Mouse (Mus musculus) liver, embryonic 13.5 days (tissue): ENCODE measurements around the gene Fbxo21. TPM values are rescaled to one million over a fixed set of nuclear protein-coding genes. Genes with fewer than 3 reads are reported as not detected.

Experiments
- ATAC-seq: fragments of 200-750 bp; cut with Nextera tagmentation; 2 replicates; pipeline ENCODE4 v1.8.0; 2017; ENCODE audit warnings: low read depth, mild to moderate bottlenecking, moderate number of reproducible peaks, moderate library complexity
- DNase-seq: peaks from one replicate; pipeline ENCODE4 v3.0.0; 2022
- H3K27ac ChIP-seq: fragments of 300-500 bp; sonication (generic); 2 replicates; pipeline ENCODE4 v1.5.1; 2015; ENCODE audit warnings: moderate library complexity, mild to moderate bottlenecking, inconsistent platforms
- H3K27me3 ChIP-seq: fragments of 300-500 bp; sonication (generic); 2 replicates; pipeline ENCODE4 v1.6.1; 2015; ENCODE audit warnings: mild to moderate bottlenecking, inconsistent platforms
- H3K36me3 ChIP-seq: fragments of 300-500 bp; sonication (generic); 2 replicates; pipeline ENCODE4 v1.6.1; 2015; ENCODE audit warnings: mild to moderate bottlenecking, inconsistent platforms
- H3K4me1 ChIP-seq: fragments of 300-500 bp; sonication (generic); replicated peaks from 2 replicates; pipeline ENCODE4 v1.6.1; 2015; ENCODE audit warnings: inconsistent platforms
- H3K4me2 ChIP-seq: fragments of 300-500 bp; sonication (generic); 2 replicates; pipeline ENCODE4 v1.6.1; 2015; ENCODE audit warnings: inconsistent platforms, mild to moderate bottlenecking, moderate library complexity
- H3K4me3 ChIP-seq: fragments of 300-500 bp; sonication (generic); replicated peaks from 2 replicates; pipeline ENCODE4 v1.5.1; 2015; ENCODE audit warnings: mild to moderate bottlenecking, inconsistent platforms
- H3K9ac ChIP-seq: fragments of 300-500 bp; sonication (generic); 2 replicates; pipeline ENCODE4 v1.6.1; 2015; ENCODE audit warnings: mild to moderate bottlenecking, inconsistent platforms
- H3K9me3 ChIP-seq: fragments of 300-500 bp; sonication (generic); replicated peaks from 2 replicates; pipeline ENCODE4 v1.6.1; 2016; ENCODE audit warnings: inconsistent platforms
- WGBS: fragments of 180-500 bp; shearing (Covaris S2); methylation state at CpG from one replicate; pipeline ENCODE4 v1.1.7; 2015; ENCODE audit not compliant: insufficient replicate concordance; 5-methylcytosine and 5-hydroxymethylcytosine counted together
- polyA plus RNA-seq: library from polyadenylated mRNA; unstranded; fragments of >200 nt; fragmentation: Nextera tagmentation; extraction: Ambion mirVana; gene quantifications from 2 replicates; pipeline ENCODE4 v1.2.1, GENCODE M21; 2015

The Fbxo21 gene
- polyA plus RNA-seq, 1 experiment from 2014 or later, result 16.9 TPM

DNA sequence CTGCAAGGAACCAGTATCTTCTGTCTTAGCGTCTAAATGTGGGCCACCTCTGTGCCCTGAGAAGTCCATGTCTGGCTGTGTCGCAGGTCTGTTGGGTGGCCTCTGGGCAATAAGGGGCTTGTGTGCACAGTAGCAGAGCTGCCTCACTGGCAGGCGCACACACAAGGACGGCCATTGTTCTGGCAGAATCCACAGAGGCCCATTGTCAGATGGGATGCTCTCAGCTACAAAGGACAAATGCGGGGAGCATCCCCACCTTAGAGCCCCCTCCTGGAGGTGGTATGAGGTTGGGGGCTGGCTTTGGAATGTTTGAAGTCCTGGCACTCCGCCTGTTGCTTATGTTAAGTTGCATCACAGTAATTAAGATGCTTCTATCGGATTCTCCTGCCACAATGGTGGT lies 22.5 kb downstream of the Fbxo21 start:
- 79% methylated on average over 7 of the region's 7 CpGs for WGBS
- Histone ChIP-seq H3K36me3 (peaks cover 86% of the 10 kb centered on the region), H3K4me2 (no peak overlapping the region), H3K9ac (no peak overlapping the region), H3K27me3 (no peaks in the 10 kb centered on the region), H3K27ac (no peak overlapping the region), H3K4me1 (peaks cover 16% of the 10 kb centered on the region), H3K9me3 (no peaks in the 10 kb centered on the region), H3K4me3 (no peak overlapping the region)
- ATAC-seq (no peak), DNase-seq (no peak)

DNA sequence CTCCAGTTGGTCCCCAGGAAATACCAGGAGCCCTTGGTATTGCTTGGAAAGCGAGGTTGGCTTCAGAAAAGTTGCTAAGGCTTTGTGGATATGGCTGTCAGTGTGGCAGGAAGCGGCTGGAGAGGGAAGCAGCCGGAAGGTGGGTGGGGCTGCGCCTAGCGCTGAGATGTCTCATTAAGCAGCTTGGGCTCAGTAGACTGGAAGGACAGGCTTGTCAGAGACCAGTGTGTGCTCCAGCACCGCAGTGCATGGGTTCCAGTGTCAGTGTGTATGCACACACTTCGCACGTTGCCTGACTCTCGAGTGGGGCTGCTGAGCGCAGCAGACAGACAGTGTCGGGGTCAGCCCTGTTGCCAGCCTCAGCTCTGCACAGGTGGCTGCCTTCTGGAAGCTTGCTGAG lies 23.1 kb downstream of the Fbxo21 start:
- no peak overlapping the region for H3K4me2 ChIP-seq
- peaks cover 84% of the 10 kb centered on the region for H3K36me3 ChIP-seq
- H3K9ac ChIP-seq, result no peak overlapping the region
- WGBS, result 84% methylated on average over 11 of the region's 11 CpGs
- peaks cover 15% of the 10 kb centered on the region for H3K4me1 ChIP-seq
- no peaks in the 10 kb centered on the region for H3K27me3 ChIP-seq
- DNase-seq (no peak), ATAC-seq (no peak)
- H3K27ac ChIP-seq, result no peak overlapping the region
- no peaks in the 10 kb centered on the region for H3K9me3 ChIP-seq
- no peak overlapping the region for H3K4me3 ChIP-seq

DNA sequence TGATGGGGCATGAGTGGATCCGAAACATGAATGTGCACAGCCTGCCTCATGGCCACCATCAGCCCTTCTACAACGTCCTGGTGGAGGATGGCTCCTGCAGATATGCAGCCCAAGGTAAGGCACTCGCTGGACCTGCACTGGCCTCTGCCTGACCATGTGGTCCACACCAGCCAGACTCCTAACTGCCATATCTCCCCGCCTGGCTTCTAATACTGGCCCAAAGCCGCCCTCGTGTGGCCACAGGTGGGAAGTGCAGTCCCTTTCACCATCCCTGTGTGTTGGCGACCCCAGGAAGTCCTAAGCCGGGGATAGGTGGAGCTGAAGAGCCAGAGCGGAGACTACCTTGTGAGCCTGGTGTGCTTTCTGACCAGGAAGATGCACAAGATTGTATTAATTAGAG lies 25.5 kb downstream of the Fbxo21 start:
- Histone ChIP-seq H3K4me1 (peaks cover 7% of the 10 kb centered on the region), H3K36me3 (peaks cover 74% of the 10 kb centered on the region), H3K27ac (no peak overlapping the region), H3K4me2 (no peak overlapping the region), H3K9ac (no peak overlapping the region), H3K9me3 (no peaks in the 10 kb centered on the region), H3K27me3 (no peaks in the 10 kb centered on the region), H3K4me3 (no peak overlapping the region)
- 36% methylated on average over 9 of the region's 9 CpGs for WGBS
- DNase-seq, result peak; percentile 34
- ATAC-seq, result no peak

DNA sequence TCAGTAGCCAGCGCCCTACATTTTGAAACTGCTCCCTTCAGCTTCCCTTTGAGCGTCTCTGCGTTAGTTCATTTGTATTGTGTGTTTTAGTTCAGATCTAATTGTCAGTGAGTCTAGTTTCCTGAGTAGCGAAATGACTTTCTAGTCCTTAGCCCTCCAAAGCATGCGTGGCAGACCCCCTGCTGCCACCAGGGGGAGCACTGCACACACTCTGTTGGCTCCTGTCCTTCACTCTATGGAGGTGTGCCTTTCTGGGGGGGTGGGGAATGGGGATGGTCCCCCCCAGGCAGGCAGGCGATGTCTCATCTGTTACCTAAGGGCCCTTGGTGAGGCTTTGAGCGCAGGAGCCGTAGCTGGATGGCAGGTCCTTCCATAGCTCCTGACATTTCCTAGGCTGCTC lies 28.1 kb downstream of the Fbxo21 start:
- Histone ChIP-seq H3K27ac (no peak overlapping the region), H3K9me3 (no peaks in the 10 kb centered on the region), H3K4me1 (no peaks in the 10 kb centered on the region), H3K9ac (no peak overlapping the region), H3K36me3 (peaks cover 78% of the 10 kb centered on the region), H3K4me3 (no peak overlapping the region), H3K27me3 (no peaks in the 10 kb centered on the region), H3K4me2 (no peak overlapping the region)
- 67% methylated on average over 8 of the region's 8 CpGs for WGBS
- ATAC-seq (no peak), DNase-seq (no peak)

DNA sequence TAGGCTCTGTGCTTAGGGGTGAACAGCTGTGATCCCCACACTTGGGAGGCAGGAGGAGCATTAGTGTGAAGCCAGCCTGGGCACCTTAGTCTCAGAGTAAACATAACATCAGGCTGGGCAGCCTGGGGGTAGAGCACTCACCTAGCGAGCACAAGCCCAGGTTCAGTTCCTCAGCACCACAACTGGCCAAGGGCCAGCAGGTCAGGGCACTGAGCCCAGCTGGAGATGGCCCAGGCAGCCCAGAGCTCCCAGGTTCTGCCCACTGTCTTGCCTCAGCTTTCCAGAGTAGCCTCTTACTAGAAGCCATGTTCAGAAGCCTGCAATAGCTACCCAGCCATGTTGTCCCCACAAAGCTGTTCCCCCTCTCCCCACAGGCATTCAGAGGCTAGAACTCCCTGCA lies 29.2 kb downstream of the Fbxo21 start:
- H3K27ac ChIP-seq, result no peak overlapping the region
- no peaks in the 10 kb centered on the region for H3K9me3 ChIP-seq
- no peak for ATAC-seq
- WGBS, result 61% methylated on average over 1 of the region's 1 CpGs
- H3K4me3 ChIP-seq, result no peak overlapping the region
- no peaks in the 10 kb centered on the region for H3K4me1 ChIP-seq
- H3K27me3 ChIP-seq, result no peaks in the 10 kb centered on the region
- H3K4me2 ChIP-seq, result no peak overlapping the region
- peaks cover 71% of the 10 kb centered on the region for H3K36me3 ChIP-seq
- H3K9ac ChIP-seq, result no peak overlapping the region
- DNase-seq, result no peak

DNA sequence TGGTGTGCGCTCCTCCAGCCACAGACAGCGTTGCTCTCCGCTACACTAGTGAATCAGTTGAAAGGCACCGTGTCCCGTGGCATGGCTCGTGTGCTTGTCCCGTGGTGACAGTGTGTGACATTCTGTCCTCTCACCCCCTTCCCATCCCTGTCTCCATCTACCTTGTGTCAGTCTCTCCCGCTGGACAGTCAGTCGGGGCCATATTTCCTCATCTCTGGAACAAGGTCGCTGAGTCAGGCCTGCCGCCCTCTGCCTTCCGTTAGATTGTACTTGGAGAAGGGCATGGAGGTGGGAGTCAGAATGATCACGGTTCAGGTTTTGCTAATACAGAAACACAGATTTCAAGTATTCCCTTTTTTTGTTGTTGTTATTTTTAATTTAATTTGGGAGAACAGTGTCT lies 31.8 kb downstream of the Fbxo21 start:
- Histone ChIP-seq H3K9ac (no peak overlapping the region), H3K4me2 (no peak overlapping the region), H3K9me3 (no peaks in the 10 kb centered on the region), H3K4me1 (no peaks in the 10 kb centered on the region), H3K36me3 (peaks cover 48% of the 10 kb centered on the region), H3K4me3 (no peak overlapping the region), H3K27me3 (no peaks in the 10 kb centered on the region), H3K27ac (no peak overlapping the region)
- ATAC-seq, result no peak
- 82% methylated on average over 13 of the region's 13 CpGs for WGBS
- DNase-seq, result no peak

DNA sequence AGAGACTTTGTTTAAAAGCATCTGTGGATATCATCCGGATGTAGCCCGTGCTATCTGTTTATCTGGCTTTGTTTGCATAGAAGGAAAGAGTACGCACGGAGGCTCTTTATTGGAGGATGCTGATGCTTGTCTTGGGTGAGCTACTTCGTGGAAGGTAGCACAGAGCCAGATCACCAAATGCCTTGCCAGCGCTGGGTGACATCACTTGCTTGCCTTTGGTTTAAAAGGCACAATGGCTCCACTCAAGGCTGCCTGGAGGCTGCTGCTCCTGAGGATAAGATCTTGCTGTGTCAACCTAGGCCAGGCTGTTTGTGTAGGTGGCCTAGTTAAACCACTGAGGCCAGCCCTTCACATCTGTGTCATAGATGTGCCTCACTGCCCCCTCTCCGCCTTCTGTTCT lies 34.3 kb downstream of the Fbxo21 start:
- Histone ChIP-seq H3K9ac (no peak overlapping the region), H3K27ac (no peak overlapping the region), H3K36me3 (peaks cover 33% of the 10 kb centered on the region), H3K9me3 (no peaks in the 10 kb centered on the region), H3K4me1 (no peaks in the 10 kb centered on the region), H3K4me3 (no peak overlapping the region), H3K4me2 (no peak overlapping the region), H3K27me3 (no peaks in the 10 kb centered on the region)
- ATAC-seq (no peak), DNase-seq (no peak)
- 70% methylated on average over 7 of the region's 7 CpGs for whole genome bisulfite sequencing

DNA sequence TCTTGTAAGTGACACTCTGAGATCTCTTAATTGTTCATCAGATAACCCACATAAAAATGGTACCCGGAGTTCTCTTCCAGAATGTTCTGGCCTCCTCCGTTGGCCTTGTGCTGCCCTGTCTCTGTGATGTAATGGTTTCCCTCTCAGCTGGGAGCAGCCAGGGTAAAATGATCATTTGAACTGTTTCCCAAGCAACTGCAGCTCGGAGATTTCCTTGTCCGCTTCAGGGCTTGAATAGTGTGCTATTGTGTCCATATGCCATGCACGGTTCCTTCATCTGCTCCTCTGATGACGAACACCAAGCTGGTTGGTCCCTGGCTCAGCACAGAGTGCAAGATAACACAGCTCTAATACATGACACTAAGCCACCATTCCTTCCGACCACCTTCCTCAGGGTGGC lies 35.3 kb downstream of the Fbxo21 start:
- Histone ChIP-seq H3K27me3 (no peaks in the 10 kb centered on the region), H3K36me3 (peaks cover 28% of the 10 kb centered on the region), H3K4me1 (no peaks in the 10 kb centered on the region), H3K9me3 (no peaks in the 10 kb centered on the region), H3K4me2 (no peak overlapping the region), H3K9ac (no peak overlapping the region), H3K27ac (no peak overlapping the region), H3K4me3 (no peak overlapping the region)
- no peak for DNase-seq
- 73% methylated on average over 7 of the region's 7 CpGs for WGBS
- ATAC-seq, result no peak

DNA sequence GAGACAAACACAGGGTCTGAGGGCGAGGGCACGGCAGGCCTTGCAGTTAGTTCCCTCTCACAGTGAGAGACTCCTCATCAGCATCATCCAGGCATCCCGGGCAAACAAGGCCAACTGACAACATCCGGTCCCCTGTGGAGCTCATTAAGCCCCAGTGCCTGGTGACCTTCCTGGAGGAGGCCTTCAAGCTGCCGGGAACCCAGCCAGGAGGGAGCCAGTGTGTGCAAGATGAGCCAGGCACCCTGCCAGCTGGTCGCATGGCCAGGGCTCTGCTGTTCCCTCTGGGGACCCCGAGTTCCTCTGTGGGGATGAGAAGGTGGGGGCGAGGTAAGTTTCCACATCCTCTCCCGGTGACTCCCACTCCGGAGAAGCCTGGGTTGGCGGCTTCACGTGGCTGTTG lies 38.5 kb downstream of the Fbxo21 start:
- WGBS, result 30% methylated on average over 12 of the region's 12 CpGs
- no peak for DNase-seq

DNA sequence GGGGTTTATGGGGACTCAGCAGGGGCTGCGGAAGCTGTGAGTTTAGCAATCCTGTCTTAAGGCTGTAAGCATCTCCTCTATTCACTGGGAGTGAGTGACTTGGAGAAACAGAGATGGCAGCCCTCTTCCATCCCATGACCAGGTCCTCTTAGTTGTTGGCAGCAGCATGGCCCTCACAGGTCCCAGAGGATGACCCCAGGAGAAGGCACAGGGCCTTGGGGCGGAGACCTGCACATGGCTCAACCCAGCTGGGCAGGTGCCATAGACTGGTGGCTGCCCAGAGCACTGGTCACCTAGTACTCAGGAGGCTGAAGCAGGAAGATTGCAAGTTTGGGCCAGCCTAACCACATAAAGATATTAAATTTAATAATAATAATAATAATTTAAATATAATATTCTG lies 39.1 kb downstream of the Fbxo21 start:
- Histone ChIP-seq H3K27ac (no peak overlapping the region), H3K4me3 (no peak overlapping the region), H3K4me1 (no peaks in the 10 kb centered on the region), H3K27me3 (no peaks in the 10 kb centered on the region), H3K9me3 (no peaks in the 10 kb centered on the region), H3K36me3 (no peaks in the 10 kb centered on the region), H3K9ac (no peak overlapping the region), H3K4me2 (no peak overlapping the region)
- 55% methylated on average over 2 of the region's 2 CpGs for WGBS
- DNase-seq (no peak), ATAC-seq (no peak)

More for the DNA sequence above, 38.5 kb downstream of the Fbxo21 start:
- Histone ChIP-seq H3K4me1 (no peaks in the 10 kb centered on the region), H3K27ac (no peak overlapping the region), H3K9me3 (no peaks in the 10 kb centered on the region), H3K27me3 (no peaks in the 10 kb centered on the region), H3K4me2 (no peak overlapping the region), H3K36me3 (no peaks in the 10 kb centered on the region), H3K4me3 (no peak overlapping the region), H3K9ac (no peak overlapping the region)
- ATAC-seq, result no peak

DNA sequence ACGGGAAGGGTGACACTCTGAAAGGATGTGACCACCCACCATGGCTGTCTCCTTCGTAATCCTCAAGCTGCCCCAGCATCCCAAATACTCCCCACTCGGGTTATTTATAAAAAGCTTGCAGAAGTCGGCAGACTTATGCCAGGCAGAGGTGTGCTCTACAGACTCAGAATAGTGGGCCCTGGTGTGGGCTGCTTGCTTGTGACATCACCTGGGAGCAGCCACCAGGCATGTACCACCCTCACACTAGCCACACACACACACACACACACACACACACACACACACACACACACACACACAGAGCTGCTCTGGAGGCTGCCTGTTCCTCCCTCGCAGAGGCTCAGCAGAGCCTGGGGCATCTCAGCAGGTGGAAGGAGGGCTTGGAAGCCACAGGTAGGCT lies 41.0 kb downstream of the Fbxo21 start:
- DNase-seq (no peak), ATAC-seq (no peak)
- Histone ChIP-seq H3K27ac (no peak overlapping the region), H3K4me2 (no peak overlapping the region), H3K36me3 (no peaks in the 10 kb centered on the region), H3K4me1 (no peaks in the 10 kb centered on the region), H3K4me3 (no peak overlapping the region), H3K27me3 (no peaks in the 10 kb centered on the region), H3K9me3 (no peaks in the 10 kb centered on the region), H3K9ac (no peak overlapping the region)
- whole genome bisulfite sequencing, result 50% methylated on average over 5 of the region's 5 CpGs

DNA sequence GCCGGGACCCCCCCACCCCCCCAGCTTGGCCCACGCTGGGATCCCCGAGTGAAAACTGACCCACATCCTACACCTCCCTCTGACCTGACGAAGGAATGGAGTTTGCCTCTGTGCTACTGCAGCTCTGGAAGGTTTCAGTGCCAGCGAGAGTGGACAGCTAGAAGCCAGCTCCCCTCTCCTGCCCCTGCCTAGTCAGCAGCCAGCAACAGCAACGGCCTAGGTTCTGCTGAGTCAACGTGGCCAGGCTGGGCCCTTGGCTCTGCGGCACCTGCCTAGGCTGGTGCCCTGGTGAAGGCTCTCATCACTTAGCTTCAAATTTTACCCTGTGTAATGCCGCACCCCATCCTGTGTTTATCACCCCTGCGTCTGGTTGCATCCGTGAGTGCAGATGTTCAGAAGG lies 43.4 kb downstream of the Fbxo21 start:
- DNase-seq, result no peak
- no peak overlapping the region for H3K4me3 ChIP-seq
- H3K4me2 ChIP-seq, result no peak overlapping the region
- H3K27me3 ChIP-seq, result 0 out of 2 replicates have a peak, but pooled peaks cover 3% of the 10 kb centered on the region
- H3K9me3 ChIP-seq, result no peaks in the 10 kb centered on the region
- no peak overlapping the region for H3K9ac ChIP-seq
- no peak for ATAC-seq
- no peaks in the 10 kb centered on the region for H3K4me1 ChIP-seq
- 45% methylated on average over 11 of the region's 11 CpGs for WGBS
- no peak overlapping the region for H3K27ac ChIP-seq
- H3K36me3 ChIP-seq, result no peaks in the 10 kb centered on the region
